Mouse (Mus musculus) adrenal gland, postnatal 10 days (tissue): ENCODE results near the gene Cemip. TPM values are rescaled to one million over a fixed set of nuclear protein-coding genes. Genes with fewer than 3 reads are reported as not detected.
"Not testable (repeated sequence)": the region's sequence is repeated elsewhere in the genome, so short reads cannot be mapped to it uniquely, and the experiment has no call there.

Source experiments
- DNase-seq: peaks from one replicate; pipeline ENCODE4 v3.0.0; 2021; ENCODE audit warnings: mixed read lengths
- total RNA-seq, 2 experiments: library from RNA; stranded (reverse); gene quantifications; 2 replicates each; pipeline ENCODE4 v1.2.3; 2021

Gene Cemip
- total RNA-seq, 2 experiments from 2014 or later = 1.7 to 1.8 TPM

GRCm38 (mm10) chr7:83892333-83892669 is 194.0 kb downstream of the Cemip start:
- no peak for DNase-seq

- DNase-seq = peak; percentile 100
Measured at GRCm38 (mm10) chr7:83891433-83892332, 194.6 kb downstream of the Cemip start.

GRCm38 (mm10) chr7:83889946-83890345 is 196.4 kb downstream of the Cemip start:
- DNase-seq = not testable (repeated sequence)

- peak; percentile 78 for DNase-seq
Measured at GRCm38 (mm10) chr7:83889383-83889782, 196.9 kb downstream of the Cemip start.

GRCm38 (mm10) chr7:83886366-83887129 is 199.8 kb downstream of the Cemip start:
- no peak for DNase-seq

- DNase-seq = no peak
Measured at GRCm38 (mm10) chr7:83885835-83886234, 200.5 kb downstream of the Cemip start.

GRCm38 (mm10) chr7:83884921-83885532 is 201.3 kb downstream of the Cemip start:
- DNase-seq = no peak

- DNase-seq = peak; percentile 91
Measured at GRCm38 (mm10) chr7:83884021-83884658, 202.2 kb downstream of the Cemip start, which contains the start of the genes Tlnrd1 and Mesd. Tlnrd1 (minus strand) TSS chr7:83884305. Mesd (plus strand) TSS chr7:83884466.

GRCm38 (mm10) chr7:83883276-83884020 is 202.9 kb downstream of the Cemip start:
- DNase-seq = peak; percentile 88

Other genes starting within 250 kb of the Cemip start
- gene Tlnrd1, start 202.2 kb downstream of the Cemip start, total RNA-seq = 10 to 100 TPM; 19.4 to 21.3 TPM
- gene Mesd, start 202.0 kb downstream of the Cemip start, total RNA-seq = 10 to 100 TPM; 80.5 to 82.5 TPM
- gene Abhd17c, start 65.4 kb upstream of the Cemip start, total RNA-seq = 10 to 100 TPM; 42.0 to 43.7 TPM